Mouse (Mus musculus) G1E (cell line): ENCODE measurements around the gene Lrrc61.

ENCODE experiments used
- CTCF ChIP-seq: IDR thresholded peaks from 2 replicates; pipeline ENCODE4 v1.5.1; 2012; ENCODE audit warnings: low read depth, low read length, inconsistent platforms, mixed read lengths
- GATA1 ChIP-seq: IDR thresholded peaks from 2 replicates; pipeline ENCODE4 v1.6.1; 2012; ENCODE audit warnings: borderline replicate concordance, low read length, inconsistent platforms, mixed read lengths
- POLR2AphosphoS5 ChIP-seq: IDR thresholded peaks from 2 replicates; pipeline ENCODE4 v1.6.1; 2012; ENCODE audit warnings: low read depth, low read length, inconsistent platforms; ENCODE audit not compliant: insufficient replicate concordance

- TF ChIP-seq CTCF: no peak
- no peak for TF ChIP-seq GATA1
- TF ChIP-seq POLR2AphosphoS5: no peak
Measured at GRCm38 (mm10) chr6:48610657-48611056, 56.1 kb downstream of the Lrrc61 start.
